Mouse (Mus musculus) embryonic facial prominence, embryonic 15.5 days (tissue): ENCODE results near the gene Pik3cd. TPM values are rescaled to one million over a fixed set of nuclear protein-coding genes. Genes with fewer than 3 reads are reported as not detected.

ENCODE experiments used
- ATAC-seq: fragments of 200-750 bp; cut with Nextera tagmentation; 2 replicates; pipeline ENCODE4 v1.8.0; 2017; ENCODE audit warnings: low read depth, moderate TSS enrichment; ENCODE audit not compliant: insufficient number of reproducible peaks, low FRiP score, low TSS enrichment
- H3K27ac ChIP-seq: fragments of 300-500 bp; sonication (generic); replicated peaks from 2 replicates; pipeline ENCODE4 v1.5.1; 2015; ENCODE audit warnings: mild to moderate bottlenecking, inconsistent platforms
- H3K27me3 ChIP-seq: fragments of 300-500 bp; sonication (generic); 2 replicates; pipeline ENCODE4 v1.6.1; 2015; ENCODE audit warnings: inconsistent platforms
- H3K36me3 ChIP-seq: fragments of 300-500 bp; sonication (generic); 2 replicates; pipeline ENCODE4 v1.6.1; 2015; ENCODE audit warnings: mild to moderate bottlenecking, inconsistent platforms
- H3K4me1 ChIP-seq: fragments of 300-500 bp; sonication (generic); 2 replicates; pipeline ENCODE4 v1.6.1; 2015; ENCODE audit warnings: inconsistent platforms
- H3K4me2 ChIP-seq: fragments of 300-500 bp; sonication (generic); replicated peaks from 2 replicates; pipeline ENCODE4 v1.6.1; 2015; ENCODE audit warnings: mild to moderate bottlenecking, inconsistent platforms
- H3K4me3 ChIP-seq: fragments of 300-500 bp; sonication (generic); replicated peaks from 2 replicates; pipeline ENCODE4 v1.5.1; 2015; ENCODE audit warnings: mild to moderate bottlenecking, inconsistent platforms
- H3K9ac ChIP-seq: fragments of 300-500 bp; sonication (generic); 2 replicates; pipeline ENCODE4 v1.6.1; 2015; ENCODE audit warnings: inconsistent platforms
- H3K9me3 ChIP-seq: fragments of 300-500 bp; sonication (generic); replicated peaks from 2 replicates; pipeline ENCODE4 v1.6.1; 2016; ENCODE audit warnings: inconsistent platforms
- WGBS: fragments of 180-500 bp; shearing (Covaris S2); methylation state at CpG from one replicate; pipeline ENCODE4 v1.1.7; 2015; 5-methylcytosine and 5-hydroxymethylcytosine counted together
- polyA plus RNA-seq: library from polyadenylated mRNA; unstranded; fragments of >200 nt; fragmentation: Nextera tagmentation; extraction: Ambion mirVana; gene quantifications from 2 replicates; pipeline ENCODE4 v1.2.1, GENCODE M21; 2015

The Pik3cd gene
- polyA plus RNA-seq, 1 experiment from 2014 or later = 5.9 TPM

DNA sequence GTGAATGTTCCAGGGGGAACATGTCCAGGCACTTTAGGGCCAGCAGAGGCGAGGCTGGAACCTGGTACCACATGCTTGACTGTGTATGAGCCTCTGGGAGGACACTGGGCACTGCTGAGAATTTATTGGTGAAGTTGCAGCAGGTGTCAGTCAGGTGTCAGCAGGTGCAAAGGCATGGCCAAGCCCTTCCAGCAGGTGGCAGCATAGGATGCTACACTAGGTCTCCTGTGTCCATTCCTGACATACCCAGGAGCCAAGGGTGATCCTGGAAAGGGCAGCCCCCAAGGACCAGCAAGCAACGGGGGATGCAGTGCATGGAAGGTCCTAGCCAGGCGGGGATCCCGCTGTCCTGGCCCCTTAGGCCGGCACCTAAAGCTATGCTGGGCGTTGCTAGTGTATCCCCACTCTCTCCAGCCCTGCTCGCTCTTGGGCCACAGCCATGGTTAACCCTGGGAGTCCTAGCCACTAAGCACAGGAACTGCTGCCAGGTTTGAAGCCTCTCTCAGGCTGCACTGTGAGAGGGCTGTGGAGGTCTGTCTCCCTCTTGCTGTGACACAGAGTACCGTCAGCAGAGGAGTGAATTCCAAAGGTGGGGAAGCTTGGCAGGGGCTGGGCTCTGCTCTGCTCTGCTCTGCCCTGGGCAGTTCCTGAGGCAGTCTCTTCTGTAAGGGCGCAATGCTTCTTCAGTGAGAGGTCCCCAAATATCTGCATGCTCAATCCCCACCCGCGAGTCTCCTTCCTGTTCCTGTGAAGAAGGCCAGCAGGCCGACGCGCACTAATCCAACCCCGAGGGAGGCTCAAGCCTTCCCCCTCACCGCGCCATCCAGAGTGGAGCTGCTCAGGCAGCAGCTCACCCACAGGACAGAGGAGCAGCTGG, 21.7 kb upstream of the Pik3cd start:
- Histone ChIP-seq H3K9ac (no peak overlapping the region), H3K27me3 (no peaks in the 10 kb centered on the region), H3K4me3 (no peak overlapping the region), H3K4me1 (0 out of 2 replicates have a peak, but pooled peaks cover 6% of the 10 kb centered on the region), H3K27ac (no peak overlapping the region), H3K9me3 (no peaks in the 10 kb centered on the region), H3K4me2 (no peak overlapping the region), H3K36me3 (peaks cover 79% of the 10 kb centered on the region)
- WGBS = 74% methylated on average over 17 of the region's 17 CpGs
- no peak for ATAC-seq

DNA sequence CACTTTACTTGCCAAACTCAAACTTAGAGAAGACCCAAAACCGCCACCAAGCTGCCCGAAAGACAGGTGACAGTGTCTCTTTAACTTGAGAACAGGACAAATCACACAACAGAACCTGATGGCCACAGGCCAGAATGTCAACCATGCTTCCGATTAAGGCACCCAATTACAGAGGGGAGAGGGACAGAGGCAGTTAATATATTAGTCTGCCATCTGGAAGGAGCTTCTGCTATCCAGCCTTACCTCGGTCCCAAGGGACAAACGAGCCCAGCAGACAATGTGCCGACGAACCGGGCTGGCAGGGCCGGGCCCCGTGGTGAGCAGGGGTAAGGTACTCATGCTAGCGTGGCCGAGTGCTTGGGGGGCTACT, 20.6 kb upstream of the Pik3cd start:
- no peak overlapping the region for H3K27ac ChIP-seq
- H3K9me3 ChIP-seq = no peaks in the 10 kb centered on the region
- H3K27me3 ChIP-seq = no peaks in the 10 kb centered on the region
- H3K4me1 ChIP-seq = 0 out of 2 replicates have a peak, but pooled peaks cover 4% of the 10 kb centered on the region
- H3K4me3 ChIP-seq = no peak overlapping the region
- no peak overlapping the region for H3K9ac ChIP-seq
- H3K36me3 ChIP-seq = peaks cover 82% of the 10 kb centered on the region
- no peak for ATAC-seq
- WGBS = 77% methylated on average over 12 of the region's 12 CpGs
- H3K4me2 ChIP-seq = no peak overlapping the region

DNA sequence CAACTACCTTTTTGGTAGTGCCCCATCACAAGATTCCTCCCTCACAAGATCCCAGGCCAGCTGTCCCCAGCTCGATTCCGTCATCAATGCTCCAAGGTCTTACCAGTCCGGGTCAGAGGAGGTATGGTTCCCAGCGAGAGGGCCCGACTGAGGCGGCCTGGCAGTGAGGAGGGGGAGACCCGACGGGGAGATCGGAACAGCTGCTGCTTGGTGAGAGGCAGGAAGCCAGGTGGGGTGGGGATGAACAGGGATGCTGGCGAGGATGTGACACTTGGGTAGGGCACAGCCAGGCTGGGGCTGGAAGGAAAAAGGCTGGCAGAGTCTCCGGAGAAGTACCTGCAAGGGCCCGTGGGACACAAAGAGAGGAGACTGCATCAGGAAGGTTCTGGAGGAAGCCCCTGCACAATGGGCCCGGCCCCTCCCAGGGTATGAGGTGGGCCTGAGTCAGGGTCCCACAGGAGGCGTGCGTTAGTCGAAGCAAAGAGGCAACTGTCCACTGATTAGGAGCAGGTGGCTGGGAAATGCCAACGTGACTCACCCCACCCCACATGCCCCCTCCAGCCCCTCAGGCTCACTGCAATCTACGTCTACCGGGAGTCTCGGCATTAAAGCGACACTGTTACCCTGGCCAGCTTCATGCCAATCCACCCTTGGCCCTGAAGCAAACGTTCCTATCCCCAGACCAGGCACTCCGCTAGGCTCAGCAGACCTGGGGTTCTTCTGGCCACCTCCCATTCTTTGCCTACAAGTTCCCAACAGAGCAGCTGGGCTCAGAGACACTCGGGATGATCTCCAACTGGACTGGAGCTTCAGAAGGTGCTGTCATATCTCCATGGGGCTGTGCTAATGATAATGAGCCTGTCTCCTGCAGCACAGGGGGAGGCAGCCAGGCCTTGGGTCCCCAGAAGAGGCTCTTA, 20.0 kb upstream of the Pik3cd start:
- Histone ChIP-seq H3K4me3 (no peak overlapping the region), H3K9me3 (no peaks in the 10 kb centered on the region), H3K27me3 (no peaks in the 10 kb centered on the region), H3K4me2 (no peak overlapping the region), H3K9ac (no peak overlapping the region), H3K36me3 (peaks cover 82% of the 10 kb centered on the region), H3K4me1 (0 out of 2 replicates have a peak, but pooled peaks cover 4% of the 10 kb centered on the region), H3K27ac (no peak overlapping the region)
- 73% methylated on average over 24 of the region's 24 CpGs for WGBS
- no peak for ATAC-seq

- Histone ChIP-seq H3K9ac (no peak overlapping the region), H3K36me3 (peaks cover 82% of the 10 kb centered on the region), H3K4me2 (no peak overlapping the region), H3K4me3 (no peak overlapping the region), H3K4me1 (0 out of 2 replicates have a peak, but pooled peaks cover 4% of the 10 kb centered on the region), H3K9me3 (no peaks in the 10 kb centered on the region), H3K27me3 (no peaks in the 10 kb centered on the region), H3K27ac (no peak overlapping the region)
- ATAC-seq = no peak
- WGBS = 83% methylated on average over 8 of the region's 8 CpGs
Measured at GRCm38 (mm10) chr4:149721163-149721562, 18.8 kb upstream of the Pik3cd start.

GRCm38 (mm10) chr4:149719686-149720085, 17.3 kb upstream of the Pik3cd start:
- ATAC-seq = no peak
- Histone ChIP-seq H3K4me1 (no peaks in the 10 kb centered on the region), H3K36me3 (peaks cover 81% of the 10 kb centered on the region), H3K4me3 (no peak overlapping the region), H3K27me3 (no peaks in the 10 kb centered on the region), H3K9ac (no peak overlapping the region), H3K4me2 (no peak overlapping the region), H3K9me3 (no peaks in the 10 kb centered on the region), H3K27ac (no peak overlapping the region)
- 72% methylated on average over 6 of the region's 6 CpGs for WGBS

DNA sequence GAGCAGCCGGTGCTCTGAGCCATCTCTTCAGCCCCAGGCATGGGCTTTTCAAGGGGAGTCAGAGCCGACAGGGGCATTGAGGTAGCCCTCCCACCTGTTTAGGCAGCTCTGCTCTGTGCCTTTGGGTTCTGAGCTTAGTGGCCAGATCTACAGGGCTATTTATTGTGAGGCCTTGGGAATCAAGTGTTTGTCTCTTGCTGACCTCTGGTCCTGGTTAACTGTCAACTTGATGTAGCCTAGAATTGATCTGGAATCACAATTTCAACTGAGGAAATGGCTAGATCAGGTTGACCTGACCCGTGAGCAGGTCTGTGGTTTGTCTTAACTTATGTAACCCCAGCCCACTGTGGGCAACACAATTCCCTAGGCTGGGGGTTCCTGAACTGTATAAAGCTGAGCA, 12.2 kb upstream of the Pik3cd start:
- Histone ChIP-seq H3K9me3 (no peaks in the 10 kb centered on the region), H3K4me2 (no peak overlapping the region), H3K4me3 (no peak overlapping the region), H3K9ac (no peak overlapping the region), H3K4me1 (peaks cover 6% of the 10 kb centered on the region; the same call in 1 of the 2 replicates), H3K27ac (no peak overlapping the region), H3K27me3 (no peaks in the 10 kb centered on the region), H3K36me3 (peaks cover 48% of the 10 kb centered on the region)
- ATAC-seq = no peak
- WGBS = 73% methylated on average over 3 of the region's 3 CpGs

DNA sequence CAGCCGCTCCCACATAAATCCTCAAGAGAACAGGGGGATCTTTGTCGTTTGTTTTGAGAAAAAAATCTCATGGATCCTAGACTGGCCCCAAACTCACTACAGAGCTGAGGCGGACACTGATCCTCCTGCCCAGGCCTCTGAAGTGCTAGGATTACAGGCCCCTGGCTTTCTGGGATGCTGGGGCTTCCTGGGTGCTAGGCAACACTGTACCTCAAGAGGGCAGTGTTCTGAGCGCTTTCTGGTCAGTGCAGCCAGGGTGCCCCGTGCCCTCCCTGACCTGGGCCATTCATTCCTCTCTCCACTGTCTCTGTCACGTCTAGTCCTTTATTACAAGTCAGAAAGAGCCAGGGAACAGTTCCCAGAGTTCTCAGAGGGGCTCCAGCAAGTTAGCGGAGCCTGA, 9.6 kb upstream of the Pik3cd start:
- Histone ChIP-seq H3K9me3 (no peaks in the 10 kb centered on the region), H3K27ac (no peak overlapping the region), H3K4me3 (no peak overlapping the region), H3K4me2 (no peak overlapping the region), H3K9ac (no peak overlapping the region), H3K36me3 (peaks cover 22% of the 10 kb centered on the region), H3K27me3 (no peaks in the 10 kb centered on the region), H3K4me1 (peaks cover 6% of the 10 kb centered on the region; the same call in 1 of the 2 replicates)
- WGBS = 22% methylated on average over 7 of the region's 7 CpGs
- ATAC-seq = no peak

DNA sequence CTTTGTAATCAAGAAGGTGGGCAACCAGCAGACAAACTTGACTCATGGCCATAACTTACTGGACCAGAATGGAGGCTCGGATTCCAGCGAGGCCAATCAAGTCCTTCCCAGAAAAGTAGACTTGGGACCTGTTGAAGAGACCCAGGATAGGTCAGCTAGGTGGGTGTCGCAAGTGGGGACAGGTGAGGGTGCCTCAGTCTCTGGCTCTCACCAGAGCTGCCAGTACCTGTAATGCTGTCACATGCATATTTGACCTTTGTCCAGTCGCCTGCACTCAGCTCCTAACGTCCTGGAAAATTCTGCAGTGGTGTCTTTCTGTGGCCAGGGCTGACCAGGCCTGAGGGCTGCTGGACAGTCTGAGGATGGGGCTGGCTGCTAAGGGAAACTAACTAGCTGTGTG, 9.1 kb upstream of the Pik3cd start:
- Histone ChIP-seq H3K27ac (no peak overlapping the region), H3K36me3 (peaks cover 17% of the 10 kb centered on the region), H3K4me1 (peaks cover 6% of the 10 kb centered on the region; the same call in 1 of the 2 replicates), H3K9me3 (no peaks in the 10 kb centered on the region), H3K4me3 (no peak overlapping the region), H3K27me3 (no peaks in the 10 kb centered on the region), H3K9ac (no peak overlapping the region), H3K4me2 (no peak overlapping the region)
- WGBS = 86% methylated on average over 5 of the region's 5 CpGs
- no peak for ATAC-seq

DNA sequence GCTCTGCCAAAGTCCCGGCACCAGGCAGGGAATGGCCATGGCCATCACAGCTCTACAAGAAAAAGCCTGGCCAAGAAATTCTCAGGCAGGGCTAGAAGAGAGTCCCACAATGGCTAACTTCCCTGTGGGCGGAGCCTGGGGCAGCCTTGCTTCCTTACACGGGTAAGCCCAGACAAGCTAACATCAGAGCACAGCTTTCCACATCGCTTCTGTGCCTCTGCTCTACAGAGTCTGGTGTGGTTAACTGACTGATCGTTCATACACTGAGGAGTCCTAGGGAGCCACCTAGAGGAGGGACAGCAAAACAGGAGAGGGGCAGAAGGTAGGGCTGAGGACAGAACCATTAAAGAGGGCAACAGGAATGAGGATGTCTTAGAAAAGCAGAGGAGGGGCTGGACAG, 8.1 kb upstream of the Pik3cd start:
- Histone ChIP-seq H3K27ac (no peak overlapping the region), H3K9ac (no peak overlapping the region), H3K4me3 (no peak overlapping the region), H3K27me3 (no peaks in the 10 kb centered on the region), H3K9me3 (no peaks in the 10 kb centered on the region), H3K4me1 (peaks cover 6% of the 10 kb centered on the region; the same call in 1 of the 2 replicates), H3K36me3 (peaks cover 7% of the 10 kb centered on the region; the same call in 1 of the 2 replicates), H3K4me2 (no peak overlapping the region)
- WGBS = 15% methylated on average over 5 of the region's 5 CpGs
- ATAC-seq = peak; percentile 79

GRCm38 (mm10) chr4:149705941-149706340, 3.6 kb upstream of the Pik3cd start:
- WGBS = 90% methylated on average over 8 of the region's 8 CpGs
- no peaks in the 10 kb centered on the region for H3K36me3 ChIP-seq
- H3K4me1 ChIP-seq = peaks cover 5% of the 10 kb centered on the region; the same call in 1 of the 2 replicates
- no peaks in the 10 kb centered on the region for H3K27me3 ChIP-seq
- H3K9ac ChIP-seq = no peak overlapping the region
- H3K4me2 ChIP-seq = no peak overlapping the region
- no peak overlapping the region for H3K4me3 ChIP-seq
- no peaks in the 10 kb centered on the region for H3K9me3 ChIP-seq
- H3K27ac ChIP-seq = no peak overlapping the region
- ATAC-seq = no peak

DNA sequence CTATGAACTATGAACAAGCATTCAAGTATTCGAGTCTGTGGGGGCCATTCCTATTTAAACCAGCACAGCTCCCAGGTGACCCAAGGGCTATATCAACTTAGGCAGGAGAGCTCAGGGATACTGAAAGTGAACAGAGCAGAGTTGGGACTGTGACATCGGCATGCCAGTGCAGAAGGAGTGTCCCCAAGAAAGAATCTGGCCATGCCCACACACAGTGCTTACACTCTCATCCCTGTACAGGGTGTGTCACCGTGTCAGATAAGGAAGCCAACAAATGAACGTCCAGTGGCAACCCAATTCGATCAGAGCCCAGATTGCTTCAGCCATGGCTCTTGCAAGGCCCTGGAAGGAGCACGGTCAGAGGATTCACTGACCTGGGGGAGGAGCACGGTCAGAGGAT, 2.9 kb upstream of the Pik3cd start:
- H3K9ac ChIP-seq = no peak overlapping the region
- H3K4me2 ChIP-seq = no peak overlapping the region
- H3K4me3 ChIP-seq = no peak overlapping the region
- no peaks in the 10 kb centered on the region for H3K36me3 ChIP-seq
- H3K9me3 ChIP-seq = no peaks in the 10 kb centered on the region
- peaks cover 5% of the 10 kb centered on the region; the same call in 1 of the 2 replicates for H3K4me1 ChIP-seq
- H3K27me3 ChIP-seq = no peaks in the 10 kb centered on the region; the same call in 1 of the 2 replicates
- WGBS = 72% methylated on average over 7 of the region's 7 CpGs
- no peak overlapping the region for H3K27ac ChIP-seq
- no peak for ATAC-seq
